Mouse (Mus musculus): ENCODE data around the gene Kcnh2. TPM values are rescaled to one million over a fixed set of nuclear protein-coding genes. Genes with fewer than 3 reads are reported as not detected.

Gene Kcnh2
- polyA plus RNA-seq, 1 experiment: 26.3 TPM

DNA sequence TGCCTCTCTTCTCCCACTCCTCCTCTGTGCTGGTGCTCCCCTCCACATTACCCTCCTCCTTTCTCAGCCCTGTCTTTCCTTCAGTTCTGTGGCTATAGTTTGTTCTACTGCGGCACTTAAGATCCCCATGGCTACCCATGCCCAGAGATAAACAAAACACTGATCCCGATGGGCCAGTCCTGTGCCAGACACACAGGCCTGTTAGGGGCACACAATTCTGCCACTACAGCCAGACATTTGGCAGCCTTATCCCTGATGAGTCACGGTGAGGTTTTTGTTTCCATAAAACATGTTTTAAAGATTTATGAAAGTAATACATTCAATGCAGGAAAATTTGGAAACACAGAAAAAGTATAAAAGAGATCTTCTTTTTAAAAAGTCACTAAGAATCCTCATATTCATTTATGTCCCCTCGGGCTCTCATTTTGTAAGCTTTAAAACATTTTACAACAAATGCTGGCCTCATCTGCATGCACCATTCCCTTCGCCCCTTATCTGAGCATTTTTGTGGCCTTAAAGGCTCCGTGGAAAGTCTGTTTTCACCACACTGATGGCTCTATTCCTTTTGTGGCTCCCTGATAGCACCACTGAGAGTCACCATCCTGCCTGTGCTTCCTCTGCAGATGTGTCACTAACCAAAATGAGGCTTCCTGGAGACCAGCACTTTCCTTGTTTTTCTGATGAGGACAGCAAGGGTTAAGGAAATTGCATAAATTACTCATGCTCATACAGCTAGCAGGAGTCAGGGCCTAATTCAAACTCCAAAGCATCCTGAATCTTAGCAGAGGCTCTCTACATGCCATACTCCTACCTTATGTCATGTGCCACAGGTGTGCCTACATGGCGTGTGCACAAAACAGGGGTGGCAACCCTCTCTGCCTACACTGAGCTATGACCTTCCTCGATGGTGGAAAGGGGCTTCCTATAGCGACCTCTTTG, 77.5 kb downstream of the Kcnh2 start:
- no peak overlapping the region for H3K27ac ChIP-seq (ENCODE audit: insufficient read depth, low read depth, low read length)
- H3K36me3 ChIP-seq (ENCODE audit: control insufficient read depth, insufficient read depth, low read length): no peaks in the 10 kb centered on the region
- 60% methylated on average over 9 of the region's 9 CpGs for WGBS
- no peak overlapping the region for H3K4me3 ChIP-seq (ENCODE audit: low read depth, low read length)
- no peak for TF ChIP-seq POLR2A (IDR thresholded peaks at IDR 0.05; ENCODE audit: low read depth, low read length)
- no peak for TF ChIP-seq CTCF (IDR thresholded peaks at IDR 0.05; ENCODE audit: extremely low read depth, insufficient read length, insufficient replicate concordance, low read depth, low read length)
- no peaks in the 10 kb centered on the region for H3K4me1 ChIP-seq (ENCODE audit: control insufficient read depth, insufficient read depth, insufficient read length, low read length)
- no peaks in the 10 kb centered on the region for H3K27me3 ChIP-seq (ENCODE audit: control insufficient read depth, insufficient read depth, low read length)

DNA sequence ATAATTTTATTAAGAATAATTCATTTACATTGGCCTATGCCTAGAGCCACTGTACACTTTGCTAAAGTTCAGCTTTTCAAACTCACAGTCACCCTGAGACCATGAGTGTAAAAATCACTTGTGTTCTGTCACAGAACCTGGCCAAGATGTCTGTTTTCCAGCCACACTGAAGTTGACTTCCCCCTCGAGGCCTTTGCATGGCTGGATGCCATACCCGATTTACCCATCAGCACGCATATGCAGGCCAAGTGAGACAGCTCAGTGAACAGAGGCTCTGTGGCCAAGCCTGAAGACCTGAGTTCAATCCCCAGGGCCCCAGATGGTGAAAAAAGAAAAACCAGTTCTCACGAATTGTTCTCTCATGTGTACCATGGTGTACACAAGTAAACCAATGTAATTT, 80.5 kb downstream of the Kcnh2 start:
- no peak overlapping the region for H3K4me3 ChIP-seq (ENCODE audit: low read depth, low read length)
- H3K27ac ChIP-seq (ENCODE audit: insufficient read depth, low read depth, low read length): no peak overlapping the region
- H3K4me1 ChIP-seq (ENCODE audit: control insufficient read depth, insufficient read depth, insufficient read length, low read length): peaks cover 2% of the 10 kb centered on the region; the same call in 1 of the 2 replicates
- H3K36me3 ChIP-seq (ENCODE audit: control insufficient read depth, insufficient read depth, low read length): no peaks in the 10 kb centered on the region
- 67% methylated on average over 4 of the region's 4 CpGs for WGBS
- TF ChIP-seq CTCF (IDR thresholded peaks at IDR 0.05; ENCODE audit: extremely low read depth, insufficient read length, insufficient replicate concordance, low read depth, low read length) (no peak), POLR2A (IDR thresholded peaks at IDR 0.05; ENCODE audit: low read depth, low read length) (no peak)
- no peaks in the 10 kb centered on the region for H3K27me3 ChIP-seq (ENCODE audit: control insufficient read depth, insufficient read depth, low read length)

Other genes starting within 250 kb of the Kcnh2 start
- 1.4 and 2.5 TPM in 2 replicates for gene Nupl2, start 186.6 kb downstream of the Kcnh2 start, polyA plus RNA-seq (2012; rRNA removed)
- gene Nos3, start 13.2 kb upstream of the Kcnh2 start, polyA plus RNA-seq (2012; rRNA removed): 2.8 and 4.0 TPM in 2 replicates
- 0.43 and 1.9 TPM in 2 replicates for gene Atg9b, start 40.5 kb upstream of the Kcnh2 start, polyA plus RNA-seq (2012; rRNA removed)
- gene Abcb8, start 42.1 kb upstream of the Kcnh2 start, polyA plus RNA-seq (2012; rRNA removed): 53.2 and 83.7 TPM in 2 replicates
- 0.58 and 1.9 TPM in 2 replicates for gene Asic3, start 61.8 kb upstream of the Kcnh2 start, polyA plus RNA-seq (2012; rRNA removed)
- 34.0 and 64.7 TPM in 2 replicates for gene Cdk5, start 71.9 kb upstream of the Kcnh2 start, polyA plus RNA-seq (2012; rRNA removed)
- gene Slc4a2, start 72.2 kb upstream of the Kcnh2 start, polyA plus RNA-seq (2012; rRNA removed): 51.4 and 90.6 TPM in 2 replicates
- gene Fastk, start 93.7 kb upstream of the Kcnh2 start, polyA plus RNA-seq (2012; rRNA removed): 159 and 230 TPM in 2 replicates
- gene Tmub1, start 96.2 kb upstream of the Kcnh2 start, polyA plus RNA-seq (2012; rRNA removed): 51.7 and 135 TPM in 2 replicates
- 31.4 and 59.4 TPM in 2 replicates for gene Agap3, start 100.6 kb upstream of the Kcnh2 start, polyA plus RNA-seq (2012; rRNA removed)
- not detected in 2 replicates for gene Gbx1, start 175.6 kb upstream of the Kcnh2 start, polyA plus RNA-seq (2012; rRNA removed)
- 0.42 and 0.47 TPM in 2 replicates for gene Asb10, start 189.4 kb upstream of the Kcnh2 start, polyA plus RNA-seq (2012; rRNA removed)
- not detected in 2 replicates for gene 4931409K22Rik, start 205.2 kb upstream of the Kcnh2 start, polyA plus RNA-seq (2012; rRNA removed)
- 20.4 and 32.3 TPM in 2 replicates for gene Abcf2, start 225.9 kb upstream of the Kcnh2 start, polyA plus RNA-seq (2012; rRNA removed)
- 19.9 and 25.7 TPM in 2 replicates for gene Chpf2, start 235.1 kb upstream of the Kcnh2 start, polyA plus RNA-seq (2012; rRNA removed)

Data from small intestine, adult 2 months (tissue).